ENCODE assay signal across 7 mouse cellular contexts in the genomic region with DNA sequence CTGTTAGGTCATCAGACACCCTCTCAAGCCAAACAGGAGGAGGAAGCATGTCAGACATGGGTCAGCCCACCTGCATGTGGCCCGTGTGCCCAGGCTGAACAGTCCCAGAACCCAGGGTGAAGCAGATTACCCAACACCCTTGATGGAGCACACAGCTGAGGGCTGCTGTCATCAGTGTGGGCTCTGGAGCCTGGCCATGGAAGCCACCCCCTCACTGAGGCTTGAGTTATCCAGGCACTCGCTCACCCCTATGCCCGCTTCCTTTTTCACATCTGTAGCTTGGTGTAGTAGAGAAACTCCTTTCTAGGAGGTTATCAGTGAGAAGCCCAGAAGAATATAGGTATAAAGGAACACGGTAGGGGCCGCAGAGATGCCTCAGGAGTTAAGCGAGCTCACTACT. TPM values are rescaled to one million over a fixed set of nuclear protein-coding genes. Genes with fewer than 3 reads are reported as not detected.
DNase-seq lines count a peak whose midpoint lies in the region; ATAC-seq lines count a peak whose summit lies in the region.
"Not testable (repeated sequence)": the region's sequence is repeated elsewhere in the genome, so short reads cannot be mapped to it uniquely, and the experiment has no call there.

No protein-coding gene starts in this region.

- H3K9ac ChIP-seq in heart, embryonic 12.5 days, result 0 out of 2 replicates have a peak overlapping the region, but pooled peaks have one; percentile 0
- H3K9ac ChIP-seq in hindbrain, embryonic 13.5 days, result 0 out of 2 replicates have a peak overlapping the region, but pooled peaks have one; percentile 49
- H3K9ac ChIP-seq in limb, embryonic 12.5 days (replicated peaks), result not testable (repeated sequence)
- 0 out of 2 replicates have a peak overlapping the region, but pooled peaks have one; percentile 46 for H3K9ac ChIP-seq in neural tube, embryonic 13.5 days

- H3K4me2 ChIP-seq in heart, embryonic 12.5 days, result peak overlapping the region; percentile 71; the same call in 1 of the 2 replicates
- peak overlapping the region; percentile 95 for H3K4me2 ChIP-seq in hindbrain, embryonic 13.5 days
- H3K4me2 ChIP-seq in limb, embryonic 12.5 days, result peak overlapping the region; percentile 69
- peak overlapping the region; percentile 75 for H3K4me2 ChIP-seq in neural tube, embryonic 13.5 days

- peak overlapping the region; percentile 25; the same call in 1 of the 2 replicates for H3K4me3 ChIP-seq in forebrain, embryonic 10.5 days
- not testable (repeated sequence) for H3K4me3 ChIP-seq in heart, embryonic 12.5 days; midbrain, embryonic 10.5 days
- peak overlapping the region; percentile 15 for H3K4me3 ChIP-seq in hindbrain, embryonic 13.5 days
- peak overlapping the region; percentile 0; the same call in 1 of the 2 replicates for H3K4me3 ChIP-seq in limb, embryonic 12.5 days (replicated peaks)
- 0 out of 2 replicates have a peak overlapping the region, but pooled peaks have one; percentile 16 for H3K4me3 ChIP-seq in neural tube, embryonic 13.5 days

- not testable (repeated sequence) for H3K27ac ChIP-seq in forebrain, embryonic 10.5 days; heart, embryonic 12.5 days (ENCODE audit: poor library complexity, severe bottlenecking); hindbrain, embryonic 13.5 days; limb, embryonic 12.5 days; midbrain, embryonic 10.5 days (replicated peaks); neural tube, embryonic 13.5 days (replicated peaks)

- H3K9me3 ChIP-seq in forebrain, embryonic 10.5 days; heart, embryonic 12.5 days (replicated peaks); hindbrain, embryonic 13.5 days; limb, embryonic 12.5 days; midbrain, embryonic 10.5 days (replicated peaks); neural tube, embryonic 13.5 days: not testable (repeated sequence)

- peak; percentile 51 for ATAC-seq in common myeloid progenitor, adult 5-6 weeks (replicated peaks; ENCODE audit: low read depth, poor library complexity, severe bottlenecking)
- not testable (repeated sequence) for ATAC-seq in heart, embryonic 12.5 days (ENCODE audit: insufficient number of reproducible peaks, low FRiP score); hindbrain, embryonic 13.5 days (ENCODE audit: low FRiP score); limb, embryonic 12.5 days (ENCODE audit: insufficient number of reproducible peaks, insufficient read depth, low FRiP score, low TSS enrichment, low read depth); neural tube, embryonic 13.5 days (ENCODE audit: low read depth)

- not testable (repeated sequence) for H3K36me3 ChIP-seq in forebrain, embryonic 10.5 days (replicated peaks); heart, embryonic 12.5 days; hindbrain, embryonic 13.5 days; limb, embryonic 12.5 days; midbrain, embryonic 10.5 days; neural tube, embryonic 13.5 days

- H3K4me1 ChIP-seq in forebrain, embryonic 10.5 days, result peaks cover 19% of the 10 kb centered on the region
- H3K4me1 ChIP-seq in heart, embryonic 12.5 days (replicated peaks), result peaks cover 27% of the 10 kb centered on the region
- H3K4me1 ChIP-seq in hindbrain, embryonic 13.5 days (replicated peaks), result peaks cover 26% of the 10 kb centered on the region
- not testable (repeated sequence) for H3K4me1 ChIP-seq in limb, embryonic 12.5 days (replicated peaks)
- peaks cover 19% of the 10 kb centered on the region for H3K4me1 ChIP-seq in midbrain, embryonic 10.5 days
- peaks cover 27% of the 10 kb centered on the region for H3K4me1 ChIP-seq in neural tube, embryonic 13.5 days (replicated peaks)

- 93% methylated on average over 6 of the region's 6 CpGs for WGBS in forebrain, embryonic 10.5 days
- WGBS in heart, embryonic 12.5 days, result 84% methylated on average over 6 of the region's 6 CpGs
- WGBS in hindbrain, embryonic 13.5 days, result 95% methylated on average over 6 of the region's 6 CpGs
- WGBS in limb, embryonic 12.5 days, result 91% methylated on average over 6 of the region's 6 CpGs
- WGBS in midbrain, embryonic 10.5 days, result 93% methylated on average over 6 of the region's 6 CpGs
- 92% methylated on average over 6 of the region's 6 CpGs for WGBS in neural tube, embryonic 13.5 days

- not testable (repeated sequence) for H3K27me3 ChIP-seq in forebrain, embryonic 10.5 days (ENCODE audit: poor library complexity, severe bottlenecking); heart, embryonic 12.5 days (replicated peaks); hindbrain, embryonic 13.5 days; limb, embryonic 12.5 days; neural tube, embryonic 13.5 days
- H3K27me3 ChIP-seq in midbrain, embryonic 10.5 days (ENCODE audit: low read depth, poor library complexity, severe bottlenecking), result peaks cover 20% of the 10 kb centered on the region

- not testable (repeated sequence) for DNase-seq in forebrain, embryonic 10.5 days (ENCODE audit: extremely low spot score, low spot score)
- DNase-seq in midbrain, embryonic 10.5 days (ENCODE audit: low spot score), result peak; percentile 11

RNA-seq across cellular contexts. Expression of a gene that starts 45.4 kb away (rescaled TPM):
- total RNA-seq in common myeloid progenitor, adult 5-6 weeks (2017), result 95.3 and 115 TPM in 2 replicates
- polyA plus RNA-seq in forebrain, embryonic 10.5 days (2016; fragmentation: Nextera tagmentation; extraction: Ambion mirVana), result 464 and 482 TPM in 2 replicates
- 418 and 422 TPM in 2 replicates for polyA plus RNA-seq in heart, embryonic 12.5 days (2016; fragmentation: Nextera tagmentation; extraction: Ambion mirVana)
- 1,230 and 1,256 TPM in 2 replicates for polyA plus RNA-seq in hindbrain, embryonic 13.5 days (2015; fragmentation: Nextera tagmentation; extraction: Ambion mirVana)
- polyA plus RNA-seq in limb, embryonic 12.5 days (2016; fragmentation: Nextera tagmentation; extraction: Ambion mirVana), result 528 and 536 TPM in 2 replicates
- 527 and 611 TPM in 2 replicates for polyA plus RNA-seq in midbrain, embryonic 10.5 days (2016; fragmentation: Nextera tagmentation; extraction: Ambion mirVana)
- 1,347 and 1,481 TPM in 2 replicates for polyA plus RNA-seq in neural tube, embryonic 13.5 days (2015; fragmentation: Nextera tagmentation; extraction: Ambion mirVana)
